Mouse (Mus musculus): ENCODE data around the gene Sp6.

Gene Sp6

DNA sequence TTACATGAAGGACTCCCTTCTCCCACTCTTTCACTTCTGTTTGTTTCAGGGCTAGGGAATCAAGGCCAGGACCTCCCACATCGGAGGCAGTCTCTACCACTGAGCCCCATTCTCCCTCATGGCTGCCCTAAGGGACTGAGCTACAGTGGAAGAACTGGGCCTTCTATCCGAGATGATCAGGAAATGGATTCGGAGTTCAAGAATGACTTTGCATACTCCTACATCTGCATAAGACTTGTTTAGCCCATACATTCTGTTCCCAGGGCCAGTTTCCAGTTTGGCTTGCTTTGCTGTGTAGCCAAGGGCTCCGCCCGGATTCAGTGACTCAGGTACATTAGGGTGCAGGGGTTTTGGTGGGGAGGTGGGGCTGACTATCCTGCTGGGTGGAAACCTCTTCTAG, 33.2 kb upstream of the Sp6 start:
- ATAC-seq (ENCODE audit: insufficient number of reproducible peaks, low FRiP score, low TSS enrichment), result no peak

DNA sequence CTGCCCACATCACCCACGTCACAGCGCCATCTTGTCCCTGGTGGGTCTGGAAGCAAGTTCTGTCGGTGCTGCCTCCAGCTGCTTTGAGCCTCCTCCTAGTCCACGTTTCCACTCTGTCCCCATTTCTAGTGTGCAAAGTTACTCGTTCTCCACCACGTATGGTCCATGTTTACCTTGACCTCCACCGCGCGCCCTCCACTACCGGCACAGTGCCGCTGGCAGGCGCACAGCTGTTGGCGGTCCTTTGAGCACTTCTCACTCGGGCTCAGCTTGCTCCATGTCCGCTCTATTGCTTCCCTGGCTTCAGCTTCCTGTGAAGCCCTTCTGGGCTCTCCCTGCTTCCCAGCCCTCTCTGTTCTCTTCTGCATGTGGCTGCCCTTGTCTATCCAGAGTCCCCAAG, 31.7 kb upstream of the Sp6 start:
- ATAC-seq (ENCODE audit: insufficient number of reproducible peaks, low FRiP score, low TSS enrichment), result no peak

DNA sequence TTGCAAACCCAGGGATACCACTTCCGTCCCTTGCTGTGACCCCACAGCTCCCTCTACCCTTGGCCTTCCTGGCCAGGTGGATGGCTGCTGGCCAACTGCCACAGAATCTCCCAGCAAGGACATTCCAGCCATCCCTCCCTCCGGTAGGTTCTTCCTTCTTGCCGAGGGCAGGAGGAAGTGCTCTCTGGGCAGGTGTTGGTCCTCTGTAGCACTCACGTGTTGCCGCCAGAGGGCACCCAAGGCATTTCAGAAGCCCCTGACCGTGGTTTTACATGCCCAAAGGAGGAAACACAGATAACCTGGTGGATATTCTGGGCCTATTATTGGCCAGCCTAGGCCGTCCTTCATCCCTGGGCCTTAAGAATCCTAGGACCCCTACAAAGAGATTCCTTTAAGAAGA, 30.8 kb upstream of the Sp6 start:
- ATAC-seq (ENCODE audit: insufficient number of reproducible peaks, low FRiP score, low TSS enrichment), result no peak

DNA sequence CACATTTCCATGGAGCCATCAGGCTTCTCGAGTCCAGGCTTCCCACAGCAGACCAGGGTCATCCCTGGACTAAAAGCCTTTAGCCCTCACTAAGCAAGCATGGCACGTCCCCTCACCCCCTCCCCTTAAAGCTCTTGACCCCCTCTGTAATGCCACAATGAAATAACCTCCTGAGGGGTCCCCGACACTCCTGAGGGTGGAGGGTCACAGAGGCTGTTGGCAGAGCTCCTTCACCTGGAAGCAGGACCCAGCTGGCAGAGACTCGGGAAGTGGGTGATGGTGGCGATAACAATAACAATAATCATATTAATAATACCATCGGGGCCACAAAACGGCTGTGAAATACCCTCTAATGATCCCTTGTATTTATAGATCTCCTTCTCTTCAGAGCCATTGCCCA, 30.3 kb upstream of the Sp6 start, which contains the start of gene Sp2:
TSS of gene Sp2 (minus strand) at position 101 of the 400 bp plus-strand sequence.
- no peak for ATAC-seq (ENCODE audit: insufficient number of reproducible peaks, low FRiP score, low TSS enrichment)

DNA sequence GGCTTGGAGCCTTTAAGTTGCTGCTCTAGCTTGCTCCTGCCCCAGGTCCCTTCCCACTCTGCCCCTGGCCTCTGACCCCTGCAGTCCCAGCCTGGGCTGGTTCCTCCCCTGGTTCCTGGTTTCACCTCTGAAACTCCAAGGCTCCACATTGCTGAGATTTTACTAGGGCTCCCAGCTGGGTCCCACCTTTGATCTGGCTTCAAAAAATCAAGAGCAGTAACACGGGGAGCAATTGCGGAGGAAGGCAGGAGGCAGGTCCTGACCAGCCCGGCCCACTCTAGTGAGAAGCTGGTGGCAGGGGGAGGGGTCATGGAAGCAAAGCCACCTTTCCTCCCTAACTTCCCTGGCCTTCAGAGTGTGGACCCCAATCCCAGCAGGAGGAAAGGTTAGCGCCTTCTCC, 28.3 kb upstream of the Sp6 start:
- ATAC-seq (ENCODE audit: insufficient number of reproducible peaks, low FRiP score, low TSS enrichment), result no peak

DNA sequence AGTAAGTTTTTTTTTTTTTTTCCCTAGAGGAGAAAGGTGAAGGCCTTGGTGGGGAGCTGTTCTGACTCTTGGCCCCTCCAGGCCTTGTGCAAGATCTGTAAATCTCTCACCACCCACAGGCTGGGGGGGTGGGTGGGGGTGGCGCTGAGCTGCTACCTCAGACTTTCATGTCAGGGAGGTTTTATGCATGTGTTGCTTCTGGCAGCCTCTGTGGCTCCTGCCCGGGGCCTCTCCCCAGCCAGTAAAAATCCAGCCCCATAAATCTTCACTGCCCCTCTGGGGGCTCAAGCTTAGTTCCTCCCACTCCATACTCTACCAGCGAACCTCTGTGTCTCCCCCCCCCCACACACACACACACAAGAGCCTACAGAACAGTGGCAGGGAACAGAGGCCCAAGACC, 26.7 kb upstream of the Sp6 start:
- no peak for ATAC-seq (ENCODE audit: insufficient number of reproducible peaks, low FRiP score, low TSS enrichment)

DNA sequence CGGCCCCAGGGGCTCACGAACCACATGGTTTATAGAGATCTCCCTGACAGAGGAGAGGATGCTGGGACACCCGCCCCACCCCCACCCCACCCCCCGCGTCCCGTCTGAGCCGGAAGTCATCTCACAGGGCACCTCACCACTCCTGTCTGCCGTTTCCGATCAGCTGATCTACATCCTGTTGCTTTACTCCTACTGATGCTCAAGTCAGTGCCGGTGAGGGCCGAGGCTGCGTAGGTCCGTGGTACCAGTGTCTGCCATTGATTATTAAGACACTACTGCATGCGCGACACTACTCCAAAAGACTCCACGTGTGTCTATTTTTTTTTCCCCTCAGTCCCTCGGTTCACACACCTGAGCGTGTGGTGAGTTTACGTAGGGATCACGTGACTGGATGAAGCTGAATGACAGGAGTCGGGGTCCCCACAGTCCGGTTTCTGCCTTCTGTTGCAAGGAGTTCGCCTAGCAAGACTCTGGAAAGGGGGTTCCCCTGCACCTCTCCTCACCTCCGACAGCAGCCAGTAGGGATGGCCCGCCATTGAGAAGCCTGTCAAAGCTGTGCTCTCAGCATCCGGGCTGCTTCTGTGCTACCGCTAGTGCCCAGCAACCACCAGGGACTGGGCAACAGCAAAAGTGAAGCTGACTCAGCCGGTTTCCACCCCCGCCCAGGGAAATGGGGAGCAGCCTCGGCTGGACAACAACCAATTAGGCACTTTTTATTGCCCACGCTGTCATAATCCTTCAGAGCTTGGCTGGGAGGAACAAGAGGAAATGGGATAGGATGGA, 25.1 kb upstream of the Sp6 start:
- no peak for ATAC-seq (ENCODE audit: insufficient number of reproducible peaks, low FRiP score, low TSS enrichment)

DNA sequence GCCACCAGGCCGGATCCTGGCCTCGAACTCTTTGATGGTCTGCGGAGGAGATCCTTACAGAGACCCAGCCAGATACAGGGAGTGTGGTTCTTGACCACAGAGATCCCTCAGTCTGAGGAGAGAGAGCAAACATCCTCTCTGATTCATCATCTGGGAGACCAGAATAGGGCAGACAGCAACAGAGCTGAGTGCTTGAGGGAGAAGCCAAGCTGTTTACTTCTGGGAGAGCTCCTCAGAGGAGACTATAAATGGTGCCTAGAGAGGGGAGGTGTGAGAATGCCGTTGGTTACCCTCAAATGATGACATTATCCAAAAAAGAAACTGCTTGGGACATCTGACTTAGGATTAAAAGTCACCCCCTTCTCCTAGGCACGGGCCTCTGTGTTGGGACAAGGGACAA, 21.7 kb upstream of the Sp6 start:
- ATAC-seq (ENCODE audit: insufficient number of reproducible peaks, low FRiP score, low TSS enrichment), result no peak

DNA sequence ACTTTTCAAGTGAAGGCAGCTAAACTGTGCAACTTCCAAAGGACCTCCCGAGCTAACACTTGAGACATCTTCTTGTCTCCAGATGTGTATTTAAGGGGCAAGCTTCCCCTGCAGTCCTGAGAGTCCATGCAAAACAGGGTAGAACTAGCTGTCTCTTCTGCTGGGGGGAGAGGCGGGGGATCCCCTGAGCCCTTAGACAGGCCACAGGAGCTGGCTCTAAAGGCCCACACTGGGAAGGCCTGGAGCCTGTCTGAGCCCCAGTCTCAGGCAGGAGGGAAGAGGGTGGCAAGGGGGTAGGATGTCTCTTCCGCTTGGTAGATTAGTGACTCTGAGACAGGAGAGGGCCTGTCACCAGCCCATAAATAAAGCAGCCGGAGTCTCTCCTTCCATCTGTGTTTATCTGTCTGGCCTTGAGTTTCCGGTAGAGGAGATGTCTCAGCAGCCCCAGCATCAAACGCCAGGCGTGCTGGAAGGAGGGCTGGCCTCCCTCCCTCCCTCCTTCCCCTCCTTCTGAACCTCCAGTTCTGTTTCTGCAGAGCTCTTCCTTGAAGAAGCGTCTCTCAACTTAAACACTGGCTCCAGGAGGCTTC, 20.4 kb upstream of the Sp6 start:
- ATAC-seq (ENCODE audit: insufficient number of reproducible peaks, low FRiP score, low TSS enrichment), result no peak

DNA sequence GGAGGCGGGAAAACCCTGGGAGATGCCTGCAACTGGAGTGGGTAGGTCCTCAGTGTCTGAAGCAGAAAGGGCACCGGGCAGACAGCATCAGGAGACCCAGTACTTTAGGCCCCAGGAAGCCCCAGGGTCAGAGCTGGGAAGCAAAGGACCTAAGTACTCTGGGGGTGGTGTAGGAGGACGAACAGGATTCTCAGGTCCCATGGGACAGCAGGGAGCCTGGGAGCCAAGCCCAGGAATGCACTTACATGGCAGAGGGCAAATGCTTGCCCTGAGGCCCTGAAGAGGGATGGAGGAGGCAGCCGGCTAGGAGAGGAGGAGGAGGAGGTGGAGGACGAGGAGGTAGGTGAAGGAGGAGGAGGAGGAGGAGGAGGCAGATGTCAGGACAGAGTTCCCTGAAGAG, 18.2 kb upstream of the Sp6 start:
- ATAC-seq (ENCODE audit: insufficient number of reproducible peaks, low FRiP score, low TSS enrichment), result no peak

DNA sequence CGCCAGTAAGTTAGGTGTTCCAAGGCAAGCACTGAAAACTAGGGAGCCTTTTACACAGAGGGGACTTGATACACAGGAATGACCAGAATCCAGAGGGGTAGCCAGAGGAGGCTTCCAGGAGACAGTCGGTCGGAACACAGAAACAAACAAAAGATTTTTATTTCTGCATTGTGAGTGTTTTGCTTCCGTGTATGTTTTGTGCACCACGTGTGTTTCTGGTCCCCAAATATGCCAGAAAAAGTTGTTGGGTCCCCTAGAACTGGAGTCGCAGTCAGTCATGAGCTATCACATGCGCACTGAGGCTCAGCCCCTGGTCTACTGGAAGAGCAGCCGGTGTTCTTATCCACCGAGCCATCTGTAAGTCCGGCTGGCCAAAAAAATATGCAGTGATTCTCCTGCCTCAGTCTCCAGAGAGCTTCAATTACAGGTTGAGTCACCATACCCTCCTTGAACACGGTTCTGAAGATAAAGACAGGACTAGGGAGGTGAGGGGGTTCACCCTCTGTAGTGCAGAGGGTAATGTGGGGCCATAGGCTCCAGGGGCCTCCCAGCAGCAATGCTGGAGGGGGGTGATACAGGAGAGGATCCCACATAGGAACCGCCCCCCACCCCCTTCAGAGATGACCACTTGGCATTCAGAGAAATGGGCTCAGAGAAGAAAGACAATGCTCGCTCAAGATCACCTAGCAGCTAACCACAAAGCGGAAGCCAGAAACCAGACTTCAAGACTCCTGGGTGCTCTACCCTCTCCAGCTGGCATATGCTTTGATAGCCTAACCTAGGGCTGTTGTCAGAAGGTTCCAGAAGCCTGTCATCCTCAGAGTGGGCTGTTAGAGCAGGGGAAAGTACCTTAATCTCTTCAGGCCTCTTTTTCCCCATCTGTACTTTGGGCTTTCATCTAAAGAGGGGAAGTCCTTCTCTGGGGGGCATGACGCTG, 17.1 kb upstream of the Sp6 start:
- ATAC-seq (ENCODE audit: insufficient number of reproducible peaks, low FRiP score, low TSS enrichment), result no peak

DNA sequence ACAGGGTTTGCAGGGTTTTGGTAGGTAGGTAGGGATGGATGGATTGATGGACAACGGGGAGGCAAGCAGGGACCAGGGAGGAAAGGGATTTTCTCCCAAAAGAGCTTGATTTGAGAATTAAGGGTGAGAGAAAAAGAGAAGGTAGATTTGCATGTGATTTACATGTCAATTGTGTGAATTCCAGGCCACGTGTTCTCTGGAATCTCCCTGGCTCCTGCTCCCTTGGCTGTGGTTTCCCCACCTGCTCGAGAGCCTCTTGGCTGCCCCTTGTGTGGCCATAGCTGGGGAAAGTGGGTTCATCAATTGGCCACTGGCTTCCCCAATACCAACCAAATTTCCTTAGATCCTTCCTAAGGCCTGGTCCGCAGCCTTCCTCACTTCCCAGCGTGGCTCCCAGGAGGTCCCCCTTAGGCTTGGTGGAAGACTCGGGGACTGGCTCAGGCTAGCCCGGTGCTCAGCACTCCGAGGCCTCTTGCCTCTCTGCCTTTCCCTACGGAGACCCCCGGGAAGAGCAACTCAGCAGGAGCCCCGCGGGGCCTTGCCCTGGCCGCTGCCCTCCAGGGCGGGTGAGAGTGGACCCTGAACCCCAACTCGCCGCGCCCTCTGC, 16.3 kb upstream of the Sp6 start:
- no peak for ATAC-seq (ENCODE audit: insufficient number of reproducible peaks, low FRiP score, low TSS enrichment)

DNA sequence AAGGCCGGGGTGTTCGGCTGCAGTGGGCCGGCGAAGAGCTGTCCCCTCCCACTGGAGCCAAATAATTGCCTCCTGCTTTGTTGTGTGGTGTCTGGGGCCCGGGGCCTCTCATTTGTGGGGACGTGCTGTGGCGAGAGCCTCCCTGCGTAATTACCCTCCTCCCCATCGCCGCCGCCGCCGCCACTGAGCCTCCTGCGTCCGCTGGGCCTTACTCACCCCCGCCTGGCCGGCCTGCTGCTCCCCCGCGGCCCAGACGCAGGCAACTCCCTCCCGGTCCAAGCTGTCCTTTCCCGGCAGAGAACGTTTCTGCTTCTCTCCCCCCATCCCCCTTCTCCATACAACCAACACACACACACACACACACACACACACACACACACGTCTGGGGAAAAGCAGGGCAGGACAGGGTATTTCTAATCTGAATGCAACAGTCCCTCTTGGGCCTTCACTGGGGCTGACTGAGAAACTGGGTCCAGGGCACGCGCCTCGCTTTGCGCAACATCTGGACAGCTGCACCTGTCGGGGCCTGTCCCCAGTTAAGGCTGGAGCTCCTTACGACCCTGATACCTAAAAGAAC, 15.7 kb upstream of the Sp6 start:
- no peak; the same call in 1 of the 2 replicates for ATAC-seq (ENCODE audit: insufficient number of reproducible peaks, low FRiP score, low TSS enrichment)

DNA sequence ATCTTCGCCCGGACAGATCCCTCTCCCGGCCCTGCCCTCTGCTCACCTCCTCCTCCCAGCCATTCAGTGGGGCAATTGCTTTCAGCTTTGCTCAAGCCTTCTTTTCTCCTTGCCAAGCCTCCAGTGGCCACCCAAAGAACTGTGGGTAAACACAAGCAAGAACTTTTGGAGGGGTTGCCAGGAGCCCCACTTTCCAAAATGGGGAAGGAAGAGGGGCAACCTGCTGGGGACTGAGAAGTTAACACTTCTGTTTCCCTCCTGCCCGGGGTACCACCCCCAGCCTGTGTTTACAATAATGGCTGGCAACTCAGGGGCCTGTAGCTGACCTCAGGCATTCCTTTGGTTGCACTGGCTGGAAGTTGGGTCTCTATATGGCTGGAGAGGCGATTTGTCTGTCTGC, 10.0 kb upstream of the Sp6 start:
- ATAC-seq (ENCODE audit: insufficient number of reproducible peaks, low FRiP score, low TSS enrichment), result no peak

DNA sequence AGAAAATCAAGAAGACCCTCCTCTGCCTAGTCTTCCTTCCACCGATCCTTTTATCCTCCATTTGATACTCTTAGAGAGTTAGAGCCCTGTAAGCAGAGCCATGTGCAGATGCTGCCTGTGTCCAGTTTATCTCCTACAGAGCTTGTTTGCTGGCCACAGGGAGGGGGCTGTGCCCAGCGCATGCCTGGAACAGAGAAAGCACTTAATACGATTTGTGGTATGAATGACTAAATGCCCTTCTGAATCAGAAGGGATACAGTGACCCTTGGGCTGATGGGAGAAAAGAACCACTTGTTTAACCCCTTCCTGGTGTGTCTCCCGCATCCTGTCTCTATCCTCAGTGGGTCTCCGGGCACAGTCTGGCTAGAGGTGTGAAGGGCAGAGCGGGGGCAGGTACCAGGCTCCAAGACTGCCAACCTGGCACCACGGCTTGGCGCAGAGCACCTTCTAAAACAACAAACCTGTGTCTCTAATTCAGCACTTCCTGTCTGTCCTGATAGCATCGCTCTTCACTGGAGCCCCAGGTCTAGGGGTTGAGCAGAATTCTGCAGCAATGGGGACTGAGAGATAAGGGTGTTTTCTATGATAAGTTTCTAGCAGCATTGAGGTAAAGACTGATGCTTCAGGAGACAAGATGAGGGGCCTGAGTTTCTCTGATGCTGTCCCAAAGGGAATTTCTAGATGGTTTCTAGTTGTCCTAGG, 6.0 kb upstream of the Sp6 start:
- ATAC-seq (ENCODE audit: insufficient number of reproducible peaks, low FRiP score, low TSS enrichment), result no peak

DNA sequence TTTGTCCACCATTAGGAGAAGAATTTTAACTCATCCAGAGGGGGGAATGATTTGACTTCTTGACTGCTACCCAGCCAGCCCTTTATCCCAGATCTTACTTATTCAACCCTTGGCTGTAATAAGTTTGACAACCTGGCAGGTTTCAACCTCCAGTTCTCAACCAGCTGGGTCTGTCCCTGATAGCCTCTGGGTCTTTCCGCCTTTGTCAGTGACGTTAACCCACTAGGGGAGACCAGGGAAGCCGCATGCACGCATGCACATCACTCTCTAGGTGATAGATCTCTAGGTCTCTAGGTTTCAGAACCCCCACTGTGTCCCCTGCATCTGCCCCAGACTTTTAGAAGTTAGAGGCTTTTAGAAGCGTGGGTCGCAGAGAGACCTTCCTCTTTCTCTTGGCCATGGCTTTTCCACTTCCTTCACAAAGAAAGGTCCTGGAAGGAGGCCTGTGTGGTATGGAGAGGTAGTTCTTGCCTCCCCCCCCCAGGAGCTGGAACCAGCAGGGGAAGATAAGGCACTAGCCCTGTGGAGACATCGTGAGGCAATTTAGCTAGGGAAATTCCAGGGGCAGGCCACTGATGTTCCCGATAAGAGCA, 3.9 kb upstream of the Sp6 start:
- ATAC-seq (ENCODE audit: insufficient number of reproducible peaks, low FRiP score, low TSS enrichment), result no peak

DNA sequence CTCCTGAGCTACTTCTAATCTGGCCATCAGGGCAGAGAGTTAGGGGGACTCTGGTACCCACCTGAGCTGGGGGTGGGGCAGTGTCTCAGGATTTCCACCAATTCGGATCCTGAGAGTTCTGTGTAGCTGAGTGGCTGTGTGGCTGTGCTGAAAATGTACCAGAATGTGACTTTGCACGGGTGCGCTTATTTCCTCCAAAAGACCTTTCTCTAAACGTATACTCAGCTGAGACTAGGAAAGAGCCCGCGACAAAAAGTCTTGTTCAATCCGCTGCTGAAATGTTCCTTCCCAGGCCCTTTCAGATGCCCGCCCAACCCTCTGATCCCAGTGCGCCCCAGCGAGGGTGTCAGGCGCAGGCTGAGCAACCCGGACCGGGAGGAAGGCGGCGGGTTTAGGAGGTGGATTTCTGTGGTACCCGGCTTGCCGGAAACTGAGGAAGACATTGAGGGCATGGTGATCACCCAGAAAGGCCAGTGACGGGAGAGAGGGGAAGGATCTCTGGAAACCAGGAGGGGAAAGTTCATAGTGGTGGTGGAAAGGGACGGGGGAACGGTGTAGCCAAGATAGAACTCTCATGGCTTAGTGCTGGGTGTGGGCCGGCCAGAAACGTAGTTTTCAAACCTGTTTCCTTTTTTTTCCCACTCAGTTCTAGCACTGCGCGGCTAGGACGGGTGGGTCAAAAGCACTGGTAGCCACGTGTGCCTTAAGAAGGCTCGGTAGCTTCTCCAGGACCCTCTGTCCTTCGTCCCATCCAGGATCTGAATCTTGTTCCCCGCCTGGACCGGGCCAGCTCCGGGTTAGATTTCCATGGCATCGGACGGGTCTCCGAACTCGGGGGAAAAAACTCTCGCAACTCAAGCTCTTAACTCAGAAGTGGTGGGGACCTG, 4.7 kb downstream of the Sp6 start:
- no peak for ATAC-seq (ENCODE audit: insufficient number of reproducible peaks, low FRiP score, low TSS enrichment)

DNA sequence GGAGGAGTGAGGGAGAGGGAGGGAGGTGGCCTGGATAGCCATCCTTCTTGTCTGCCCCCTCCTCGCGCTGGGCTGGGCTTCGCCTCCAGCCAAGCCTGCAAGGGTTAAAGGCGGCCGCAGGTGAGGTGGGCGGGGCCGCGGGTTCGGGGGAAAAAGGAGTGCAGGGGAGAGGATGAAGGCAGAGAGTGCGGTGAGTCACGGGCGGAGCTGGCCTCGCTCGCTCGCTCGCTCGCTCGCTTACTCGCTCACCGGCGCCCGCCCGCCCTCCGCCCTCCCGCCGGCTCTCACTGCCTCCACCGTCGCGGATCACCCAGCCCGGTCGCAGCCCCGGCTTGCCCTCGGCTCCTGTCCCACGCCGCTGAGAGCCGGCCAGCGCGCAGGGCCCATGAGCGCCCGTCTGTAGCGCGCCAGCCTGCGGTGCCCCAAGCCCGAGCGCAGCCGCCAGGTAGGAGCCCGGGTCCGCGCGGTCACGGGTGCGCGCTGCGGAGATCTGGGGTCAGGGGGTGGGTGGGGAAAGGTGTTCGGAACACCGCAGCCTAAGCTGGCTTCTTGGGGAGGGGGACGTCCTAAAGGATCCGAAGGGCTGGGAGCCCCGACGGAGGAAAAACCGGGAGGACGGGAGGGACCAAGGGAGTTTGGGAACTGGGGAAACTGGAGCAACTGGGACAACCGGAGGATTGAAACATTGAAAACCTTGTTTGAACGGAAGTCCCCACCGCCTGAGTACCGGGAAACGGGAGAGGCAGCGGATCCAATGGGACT, 5.6 kb downstream of the Sp6 start:
- ATAC-seq (ENCODE audit: insufficient number of reproducible peaks, low FRiP score, low TSS enrichment), result no peak

Measured in cerebellum, adult (tissue).